ENCODE assay signal across 16 mouse cellular contexts in genomic region chr11:40397453-40398104, GRCm38 (mm10).
DNase-seq lines count a peak whose midpoint lies in the region; ATAC-seq and TF ChIP-seq lines count a peak whose summit lies in the region.
"Had no signal": no experiment of that assay in that cellular context is flagged by ENCODE, and none has a peak within 500 bp of the region (broad histone marks: within the 10 kb centered on the region; RNA-seq: fewer than 3 reads in every experiment).

No protein-coding gene starts in this region.

- H3K9me3 ChIP-seq in hindbrain, embryonic 15.5 days = no peaks in the 10 kb centered on the region
- no peaks in the 10 kb centered on the region for H3K9me3 ChIP-seq in midbrain, postnatal 0 days (ENCODE audit: low read length)
- H3K9me3 ChIP-seq: embryonic facial prominence, embryonic 15.5 days; G1E; lung, embryonic 15.5 days had no signal

- TF ChIP-seq POLR2A in embryonic fibroblast, embryonic 13.5 days (IDR thresholded peaks at IDR 0.05; ENCODE audit: low read depth, low read length) = no peak

- H3K27ac ChIP-seq in layer of hippocampus, adult 2 months = no peak overlapping the region
- H3K27ac ChIP-seq in embryonic fibroblast, embryonic 13.5 days (ENCODE audit: insufficient read depth, low read length) = peak overlapping the region; percentile 59
- 0 out of 2 replicates have a peak overlapping the region, but pooled peaks have one; percentile 25 for H3K27ac ChIP-seq in hindbrain, embryonic 15.5 days (replicated peaks)
- H3K27ac ChIP-seq in midbrain, postnatal 0 days (ENCODE audit: low read depth, low read length) = no peak overlapping the region
- H3K27ac ChIP-seq: embryonic facial prominence, embryonic 15.5 days; heart, adult 2 months; lung, embryonic 15.5 days had no signal

- no peaks in the 10 kb centered on the region for H3K36me3 ChIP-seq in hindbrain, embryonic 15.5 days
- no peaks in the 10 kb centered on the region for H3K36me3 ChIP-seq in midbrain, postnatal 0 days (ENCODE audit: insufficient read depth, low read length)
- H3K36me3 ChIP-seq: embryonic facial prominence, embryonic 15.5 days; G1E; lung, embryonic 15.5 days had no signal

- H3K4me2 ChIP-seq in hindbrain, embryonic 15.5 days = no peak overlapping the region
- H3K4me2 ChIP-seq in midbrain, postnatal 0 days (ENCODE audit: low read depth, low read length, poor library complexity, severe bottlenecking) = no peak overlapping the region
- H3K4me2 ChIP-seq: embryonic facial prominence, embryonic 15.5 days; liver, embryonic 11.5 days; lung, embryonic 15.5 days had no signal

- H3K4me1 ChIP-seq in embryonic fibroblast, embryonic 13.5 days (ENCODE audit: control insufficient read depth, insufficient read depth, low read length) = peaks cover 9% of the 10 kb centered on the region
- peaks cover 25% of the 10 kb centered on the region for H3K4me1 ChIP-seq in hindbrain, embryonic 15.5 days (replicated peaks)
- no peaks in the 10 kb centered on the region for H3K4me1 ChIP-seq in midbrain, postnatal 0 days (ENCODE audit: insufficient read depth, low read length)
- H3K4me1 ChIP-seq: lung, embryonic 15.5 days had no signal

- H3K27me3 ChIP-seq in hindbrain, embryonic 15.5 days = no peaks in the 10 kb centered on the region
- no peaks in the 10 kb centered on the region for H3K27me3 ChIP-seq in midbrain, postnatal 0 days (ENCODE audit: insufficient read depth, low read length)
- H3K27me3 ChIP-seq: embryonic facial prominence, embryonic 15.5 days; lung, embryonic 15.5 days had no signal

- intact Hi-C loops in heart, postnatal 25 days (cut with DNase I) = no loop called here

- no peak for TF ChIP-seq CTCF in layer of hippocampus, adult 2 months (conservative IDR thresholded peaks at IDR 0.05)
- TF ChIP-seq CTCF in embryonic fibroblast, embryonic 13.5 days (IDR thresholded peaks at IDR 0.05; ENCODE audit: borderline replicate concordance, insufficient read depth, low read length) = no peak
- no peak for TF ChIP-seq CTCF in midbrain, postnatal 0 days (IDR thresholded peaks at IDR 0.05)

- H3K9ac ChIP-seq in hindbrain, embryonic 15.5 days = no peak overlapping the region
- no peak overlapping the region for H3K9ac ChIP-seq in midbrain, postnatal 0 days (replicated peaks; ENCODE audit: low read length, poor library complexity, severe bottlenecking)
- H3K9ac ChIP-seq: embryonic facial prominence, embryonic 15.5 days; lung, embryonic 15.5 days had no signal

- H3K4me3 ChIP-seq in layer of hippocampus, adult 2 months = no peak overlapping the region
- H3K4me3 ChIP-seq in embryonic fibroblast, embryonic 13.5 days (ENCODE audit: insufficient read depth, low read length) = no peak overlapping the region
- no peak overlapping the region for H3K4me3 ChIP-seq in hindbrain, embryonic 15.5 days
- H3K4me3 ChIP-seq in midbrain, postnatal 0 days (ENCODE audit: low read depth, low read length) = no peak overlapping the region
- H3K4me3 ChIP-seq: embryonic facial prominence, embryonic 15.5 days; heart, adult 2 months; lung, embryonic 15.5 days had no signal

- peak; percentile 73; the same call in 1 of the 2 replicates for ATAC-seq in hindbrain, embryonic 15.5 days (ENCODE audit: low FRiP score, low read depth)
- ATAC-seq in midbrain, postnatal 0 days (ENCODE audit: low FRiP score) = 0 out of 2 replicates have a peak, but pooled peaks have one; percentile 34

- DNase-seq in layer of hippocampus, adult 2 months (ENCODE audit: low spot score in 2 of 2) = peak; percentile 20 to 27
- no peak for DNase-seq in layer of hippocampus, postnatal 25 days (ENCODE audit: extremely low spot score in 1 of 2, low spot score in 1 of 2)
- DNase-seq in midbrain, postnatal 0 days (ENCODE audit: low spot score) = no peak
- no peak for DNase-seq in heart, adult 9 months (ENCODE audit: low spot score in 2 of 2)
- DNase-seq in cerebellum, postnatal 14 days = no peak
- DNase-seq in heart, postnatal 25 days (ENCODE audit: low spot score) = no peak
- DNase-seq: cerebellum, adult 11-12 months; heart, adult 2 months; heart, postnatal 4 days; kidney, adult 2 months had no signal

- WGBS in hindbrain, embryonic 15.5 days = 23% methylated on average over 9 of the region's 9 CpGs
- WGBS in midbrain, postnatal 0 days = 38% methylated on average over 9 of the region's 9 CpGs

Comparison
In these comparisons a context has a peak if more than half of its experiments do, and no peak if none do; other contexts are left out.
1. DNase-seq: peak in layer of hippocampus, adult 2 months (2 of 2); none in layer of hippocampus, postnatal 25 days (0 of 2), midbrain, postnatal 0 days (single experiment), heart, adult 9 months (0 of 2), cerebellum, postnatal 14 days (0 of 2) and heart, postnatal 25 days (single experiment).
2. H3K27ac ChIP-seq: peak in embryonic fibroblast, embryonic 13.5 days (single experiment) and hindbrain, embryonic 15.5 days (single experiment); none in layer of hippocampus, adult 2 months (single experiment) and midbrain, postnatal 0 days (single experiment).